Mouse (Mus musculus) Patski (cell line): ENCODE measurements at regions not wholly inside any gene's neighbourhood (a gene's known extent, or its start where the extent isn't known, plus 50 kb on each side); places are given as distances from the start of the nearest gene placed in this dataset.

ENCODE experiments used
- ATAC-seq: fragments of 100-300 bp; one replicate; pipeline ENCODE4 v1.8.0; 2021
- CTCF ChIA-PET: fragments of 350-600 bp; sonication (Branson Sonifier 250); formaldehyde crosslinking; loops from one replicate; lab custom pipeline; 2022; ENCODE audit warnings: inconsistent platforms; lab: Charles Lee
- POLR2A ChIA-PET: fragments of 350-600 bp; sonication (Branson Sonifier 250); formaldehyde crosslinking; loops from one replicate; lab custom pipeline; 2022; ENCODE audit warnings: antibody characterized with exemption, inconsistent platforms; lab: Charles Lee
- DNase-seq: peaks from one replicate; pipeline ENCODE4 v3.0.0-alpha.2; 2011; ENCODE audit warnings: low read depth, low spot score
- H3K27me3 ChIP-seq: fragments of 371-371 bp; one replicate; pipeline ENCODE4 v1.5.1; 2021
- CTCF ChIP-seq: fragments of 100-300 bp; IDR thresholded peaks from one replicate; pipeline ENCODE4 v1.5.1; 2021
- in situ Hi-C: fragments of 300-500 bp; cut with MboI; formaldehyde crosslinking; loops from 3 replicates; pipeline ENCODE4 v1.11.1; 2018; ENCODE audit warnings: low pct_unique_long_range_greater_than_20kb, mixed read lengths

- ChIA-PET CTCF (no interaction called here), POLR2A (no interaction called here)
- DNase-seq (no peak), ATAC-seq (no peak)
- no peaks in the 10 kb centered on the region for H3K27me3 ChIP-seq
- in situ Hi-C loops = no loop called here
- no peak for TF ChIP-seq CTCF
Observed at GRCm38 (mm10) chrX:5765702-5766101, 96.8 kb downstream of the Btbd35f7 start.

- H3K27me3 ChIP-seq = peaks cover 7% of the 10 kb centered on the region
- no peak for TF ChIP-seq CTCF
- POLR2A ChIA-PET = no interaction called here
- CTCF ChIA-PET = no interaction called here
- in situ Hi-C loops = no loop called here
- no peak for ATAC-seq
- DNase-seq = no peak
Observed at GRCm38 (mm10) chrX:5798433-5798832, 129.6 kb downstream of the Btbd35f7 start.

GRCm38 (mm10) chrX:5798902-5799301, 130.0 kb downstream of the Btbd35f7 start:
- CTCF ChIA-PET = no interaction called here
- peaks cover 8% of the 10 kb centered on the region for H3K27me3 ChIP-seq
- DNase-seq (no peak), ATAC-seq (no peak)
- TF ChIP-seq CTCF = no peak
- in situ Hi-C loops = no loop called here
- POLR2A ChIA-PET = no interaction called here

DNA sequence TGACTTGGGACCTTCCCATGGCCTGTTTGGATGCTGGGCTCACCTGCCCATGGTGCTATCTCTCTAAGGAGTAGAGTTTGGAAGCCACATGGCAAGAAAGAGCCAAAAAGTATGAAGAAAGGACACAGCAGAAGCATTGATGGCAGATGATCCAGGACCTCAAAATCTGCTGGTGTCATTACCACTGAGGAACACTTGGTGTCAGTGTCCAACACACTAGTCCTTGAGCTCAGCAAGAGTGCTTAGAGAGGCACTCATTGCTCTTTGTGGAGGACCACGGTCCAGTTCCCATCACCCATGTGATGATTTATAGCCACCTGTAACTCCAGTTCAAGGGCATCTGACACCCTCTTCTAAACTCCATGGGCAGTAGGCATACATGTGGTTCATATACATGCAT, 134.3 kb downstream of the Btbd35f7 start:
- TF ChIP-seq CTCF = peak; percentile 20
- ATAC-seq = no peak
- POLR2A ChIA-PET = no interaction called here
- CTCF ChIA-PET = no interaction called here
- DNase-seq = no peak
- in situ Hi-C loops = no loop called here
- H3K27me3 ChIP-seq = peaks cover 21% of the 10 kb centered on the region
